Mouse (Mus musculus): ENCODE measurements around the gene Nmnat1.

The Nmnat1 gene

DNA sequence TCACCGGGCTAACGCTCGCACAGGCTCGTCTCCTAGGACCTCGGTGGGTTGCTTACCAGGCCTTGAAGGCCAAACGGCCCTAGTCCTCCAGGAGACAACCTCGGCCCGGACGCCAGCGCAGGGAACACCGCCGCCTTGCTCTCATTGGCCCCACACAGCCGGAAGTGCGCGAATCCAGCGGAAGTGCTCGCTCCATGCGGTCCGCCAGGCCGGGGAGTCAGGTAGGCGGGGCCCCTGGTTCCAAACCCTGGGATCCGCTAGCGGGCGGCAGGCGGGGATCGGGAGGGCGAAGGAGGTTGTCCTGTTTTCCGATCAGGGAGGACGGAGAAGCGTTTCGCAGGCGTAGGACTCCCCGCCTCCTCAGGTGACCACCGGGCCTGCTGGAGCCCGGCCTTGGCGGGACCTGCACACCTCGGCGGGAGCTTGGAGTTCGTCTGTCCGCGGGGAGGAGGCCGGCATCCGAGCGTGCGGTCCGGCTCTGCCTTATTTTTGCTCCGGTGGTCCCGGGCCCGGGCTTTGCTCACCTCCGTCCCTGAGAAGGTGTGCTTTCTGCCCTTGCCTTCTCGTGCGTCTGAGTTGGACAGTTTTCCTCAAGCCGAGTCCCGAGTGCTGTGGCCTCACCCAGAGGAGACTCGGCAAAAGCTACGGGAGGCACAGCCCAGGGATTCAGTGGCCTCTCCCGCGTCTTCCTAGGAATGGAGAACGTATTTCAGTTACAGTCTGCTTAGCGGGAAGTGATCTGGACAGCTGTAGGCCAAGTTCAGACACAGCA lies at the start of gene Nmnat1, which contains the start of gene Lzic:
TSS of gene Nmnat1 (minus strand) at position 150 of the 772 bp plus-strand sequence.
TSS of gene Lzic (plus strand) at position 177 of the 772 bp plus-strand sequence.
- DNase-seq (ENCODE audit: low spot score): peak; percentile 94

DNA sequence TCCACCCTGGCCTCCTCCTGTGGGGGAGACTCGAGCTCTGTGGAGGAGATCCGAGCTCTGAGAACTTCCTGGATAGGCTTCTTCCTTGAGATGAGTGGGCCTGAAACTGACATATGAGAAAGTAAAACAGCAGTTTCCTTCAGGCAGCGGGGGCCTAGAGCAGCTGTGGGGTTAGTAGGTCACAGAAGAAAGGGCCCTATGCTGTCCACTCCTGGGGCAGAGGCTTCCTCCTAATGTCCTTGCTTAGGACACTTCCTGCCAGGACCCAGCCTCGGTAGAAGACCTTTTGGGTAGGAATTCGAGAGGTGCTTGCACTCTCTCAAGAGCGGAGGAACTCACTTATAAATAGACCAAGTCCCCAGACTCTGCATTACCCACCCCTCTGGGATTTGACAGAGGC lies 44.7 kb upstream of the Nmnat1 start:
- DNase-seq (ENCODE audit: low spot score): no peak

GRCm38 (mm10) chr4:149527621-149528354 lies 42.8 kb upstream of the Nmnat1 start:
- no peak for DNase-seq (ENCODE audit: low spot score)

DNA sequence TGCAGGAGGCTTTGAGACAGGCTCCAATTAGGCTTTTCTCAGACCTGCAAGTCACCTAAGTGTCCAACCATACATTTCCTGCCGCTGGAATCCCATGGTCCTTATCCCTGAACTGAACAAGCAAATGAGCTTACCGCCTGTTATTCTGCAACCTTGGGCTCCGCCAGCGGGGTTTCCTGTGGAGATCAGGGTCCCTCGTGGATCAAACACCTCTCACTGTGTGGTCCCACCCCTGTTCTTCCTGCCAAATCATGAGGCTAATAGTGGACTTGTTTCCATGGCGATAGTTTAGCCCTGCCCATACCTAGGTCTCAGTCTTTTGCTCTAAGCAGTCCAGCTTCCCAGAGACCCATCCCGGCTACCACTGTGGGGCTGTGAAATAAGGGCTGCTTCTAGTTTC lies 41.3 kb upstream of the Nmnat1 start:
- DNase-seq (ENCODE audit: low spot score): no peak

- no peak for DNase-seq (ENCODE audit: low spot score)
Observed at GRCm38 (mm10) chr4:149525811-149526210, 40.8 kb upstream of the Nmnat1 start.

GRCm38 (mm10) chr4:149525170-149525569 lies 40.2 kb upstream of the Nmnat1 start:
- DNase-seq (ENCODE audit: low spot score): no peak

DNA sequence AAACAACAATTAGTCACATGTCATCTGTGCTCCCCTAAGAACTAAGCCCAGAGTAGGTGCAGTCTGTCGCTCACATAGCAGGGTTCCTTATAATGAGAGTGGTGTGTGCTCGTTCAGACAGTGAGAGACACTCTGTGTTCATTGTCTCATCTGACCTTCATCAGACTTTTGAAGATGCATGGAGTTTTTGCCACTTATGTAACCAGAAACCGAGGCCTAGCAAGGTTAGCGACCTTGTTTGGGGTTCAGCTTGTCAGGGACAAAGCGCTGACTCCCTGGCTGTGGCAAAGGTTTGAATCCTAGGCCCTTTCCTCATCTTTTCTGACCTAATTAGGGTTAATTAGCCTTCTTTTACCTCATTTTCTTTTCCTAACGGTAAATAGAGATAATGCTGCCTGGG lies 39.0 kb upstream of the Nmnat1 start:
- no peak for DNase-seq (ENCODE audit: low spot score)

GRCm38 (mm10) chr4:149521258-149521657 lies 36.3 kb upstream of the Nmnat1 start:
- no peak for DNase-seq (ENCODE audit: low spot score)

DNA sequence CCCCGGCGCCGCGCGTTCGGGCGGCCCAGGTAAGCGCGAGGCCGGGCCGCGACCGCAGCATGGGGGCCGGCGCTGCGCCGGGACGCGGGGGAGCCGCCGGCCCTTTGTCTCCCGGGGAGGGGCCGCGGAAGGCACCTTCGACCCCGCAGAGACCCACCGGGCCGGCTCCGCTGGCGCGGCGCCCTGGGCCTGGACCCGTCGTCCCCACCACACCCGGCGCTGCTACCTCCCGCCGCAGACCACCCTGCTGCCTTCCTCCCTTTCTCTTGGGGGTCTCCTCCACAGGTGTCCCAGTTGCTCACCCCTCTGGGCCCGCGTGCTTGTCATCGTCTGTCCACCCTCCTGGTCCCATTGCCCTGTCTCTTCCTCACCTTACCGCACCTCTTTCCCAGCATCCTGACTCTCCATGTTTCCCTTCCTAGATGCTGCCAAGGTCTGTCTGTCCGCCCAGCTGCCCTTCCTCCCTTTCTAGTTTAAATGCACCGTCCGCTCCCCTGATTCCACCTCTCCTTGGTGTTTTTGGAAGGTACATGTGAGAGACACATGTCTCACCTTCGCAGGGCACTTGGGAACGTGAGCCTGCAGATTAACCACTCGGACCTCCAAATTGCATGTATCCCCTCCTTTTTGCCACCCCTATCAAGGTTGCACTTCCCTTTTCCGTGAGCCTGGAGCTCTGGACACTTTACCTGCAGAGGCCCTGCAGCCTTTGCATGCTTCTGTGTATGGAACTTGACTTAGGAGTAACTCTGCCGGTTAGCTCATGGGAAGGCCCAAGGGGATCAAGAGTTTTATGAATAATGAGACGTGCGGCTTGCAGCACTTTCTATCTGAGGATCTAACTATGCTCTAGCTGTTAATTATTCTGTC lies 33.6 kb upstream of the Nmnat1 start:
- DNase-seq (ENCODE audit: low spot score): no peak

DNA sequence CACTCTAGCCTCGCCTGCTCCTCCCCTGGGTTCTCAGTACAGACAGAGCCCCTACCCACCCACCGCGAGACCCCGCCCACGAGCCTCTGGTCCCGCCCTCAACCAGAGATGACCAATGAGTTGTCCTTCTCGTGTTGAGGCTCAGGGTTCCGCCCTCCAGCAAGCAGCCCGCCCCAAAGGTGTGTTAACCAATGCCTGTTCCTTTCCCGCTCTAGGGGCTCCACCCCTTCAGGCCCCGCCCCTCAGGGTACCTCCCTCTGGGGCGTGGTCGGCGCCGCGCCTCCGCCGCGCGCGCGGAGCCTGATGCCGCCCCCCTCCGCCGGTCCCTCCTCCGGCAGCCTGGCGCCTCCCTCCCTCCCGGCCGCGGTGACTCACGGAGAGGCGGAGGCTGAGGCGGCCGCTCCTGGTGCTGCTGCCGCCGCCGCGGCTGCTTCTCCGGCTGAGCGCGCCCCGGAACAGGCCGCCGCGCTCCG lies 32.9 kb upstream of the Nmnat1 start, which contains the start of gene Ctnnbip1:
TSS of gene Ctnnbip1 (plus strand) at position 369 of the 473 bp plus-strand sequence.
- DNase-seq (ENCODE audit: low spot score): peak; percentile 97

DNA sequence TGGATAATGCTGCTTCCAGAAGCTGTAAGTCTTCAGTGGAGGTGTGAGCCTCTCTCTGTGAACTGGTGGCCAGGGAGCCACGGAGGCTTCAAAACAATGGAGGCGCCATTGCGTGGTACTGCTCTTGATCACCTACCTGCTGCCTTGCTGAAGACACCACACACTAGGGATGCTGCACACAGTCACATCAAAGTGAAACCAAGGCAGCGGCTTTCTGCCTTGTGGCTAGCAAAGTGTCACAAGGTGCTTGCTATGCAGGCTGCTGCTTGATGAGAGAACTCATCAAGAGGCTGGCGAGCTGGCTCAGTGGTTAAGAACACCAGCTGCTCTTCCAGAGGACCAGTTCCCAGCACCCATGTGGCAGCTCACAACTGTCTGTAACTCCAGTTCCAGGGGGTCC lies 30.7 kb upstream of the Nmnat1 start:
- DNase-seq (ENCODE audit: low spot score): no peak

DNA sequence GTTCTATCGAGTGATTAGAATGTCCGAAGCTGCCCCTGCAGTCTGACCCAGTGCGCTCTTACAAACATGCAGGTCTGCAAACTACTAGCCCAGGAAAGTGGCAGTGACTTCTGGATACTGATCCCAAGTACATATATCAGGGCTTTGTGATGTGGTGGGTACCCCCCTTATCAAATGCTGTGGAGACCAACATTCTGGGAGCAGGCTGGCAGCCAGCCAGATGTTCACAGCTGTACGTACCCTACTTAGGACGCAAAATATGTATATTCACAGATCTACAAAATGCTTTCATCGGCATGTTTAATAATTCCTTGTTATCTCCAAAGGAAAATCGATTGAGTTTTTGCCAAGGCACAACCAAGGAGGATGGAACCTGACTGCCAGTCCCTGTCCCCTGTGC lies 27.1 kb upstream of the Nmnat1 start:
- DNase-seq (ENCODE audit: low spot score): no peak

DNA sequence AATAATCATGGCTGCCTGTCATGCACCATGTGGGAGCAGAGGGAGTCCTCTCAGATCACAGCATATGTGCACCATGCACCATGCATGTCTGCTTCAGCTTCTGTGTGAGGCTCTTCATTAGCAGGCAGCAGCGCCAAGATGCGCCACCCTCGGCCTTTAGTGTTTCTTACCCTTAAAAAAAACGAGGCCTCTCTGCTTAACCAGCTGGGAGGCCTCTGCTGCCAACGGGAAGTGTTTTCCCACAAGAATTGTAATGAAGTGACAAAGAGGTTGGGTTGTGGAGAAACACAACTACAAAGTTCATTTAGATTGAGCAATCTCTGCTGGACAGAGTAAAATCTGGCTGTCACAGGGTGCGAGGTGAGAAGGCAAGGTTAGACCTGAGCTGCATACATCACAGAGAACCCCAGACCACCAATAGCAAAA lies 26.2 kb upstream of the Nmnat1 start:
- DNase-seq (ENCODE audit: low spot score): no peak

DNA sequence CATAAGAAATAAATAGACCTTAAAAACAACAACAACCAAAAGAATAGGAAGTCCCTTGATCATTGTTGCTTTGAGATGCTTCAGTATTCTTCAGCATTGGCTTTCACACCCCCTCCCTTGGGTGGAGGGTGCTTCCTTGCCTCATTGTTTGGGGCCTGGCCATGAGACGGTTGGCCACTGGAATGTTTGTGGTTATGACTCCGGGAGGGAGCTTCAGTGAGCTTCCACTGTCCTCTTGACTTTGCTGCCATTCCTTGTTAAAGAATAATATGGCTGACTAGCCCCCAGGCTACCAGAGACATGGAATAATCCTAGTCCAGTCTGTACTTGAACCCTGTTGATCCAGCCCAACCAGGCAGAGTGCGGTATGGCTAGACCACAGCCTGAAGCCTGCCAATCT lies 21.9 kb upstream of the Nmnat1 start:
- no peak for DNase-seq (ENCODE audit: low spot score)

- no peak for DNase-seq (ENCODE audit: low spot score)
Observed at GRCm38 (mm10) chr4:149505261-149505967, 20.4 kb upstream of the Nmnat1 start.

GRCm38 (mm10) chr4:149504858-149505257 lies 19.9 kb upstream of the Nmnat1 start:
- no peak for DNase-seq (ENCODE audit: low spot score)

DNA sequence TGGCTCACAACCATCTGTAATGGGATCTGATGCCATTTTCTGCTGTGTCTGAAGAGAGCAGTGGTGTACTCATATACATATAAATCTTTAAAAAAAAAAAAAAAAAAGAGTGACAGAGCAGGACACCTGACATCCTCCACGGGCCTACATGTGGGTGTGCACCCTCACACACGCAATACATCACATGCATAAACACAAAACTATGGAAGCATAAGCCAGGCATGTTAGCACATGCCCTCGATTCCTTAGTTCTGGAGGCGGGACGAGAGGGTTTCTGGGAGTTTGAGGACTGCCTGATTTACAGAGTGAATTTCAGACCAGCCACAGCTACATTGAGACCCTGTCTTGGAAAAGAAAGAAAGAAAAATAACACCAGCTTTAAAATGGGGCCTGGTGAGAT lies 19.4 kb upstream of the Nmnat1 start:
- DNase-seq (ENCODE audit: low spot score): no peak

DNA sequence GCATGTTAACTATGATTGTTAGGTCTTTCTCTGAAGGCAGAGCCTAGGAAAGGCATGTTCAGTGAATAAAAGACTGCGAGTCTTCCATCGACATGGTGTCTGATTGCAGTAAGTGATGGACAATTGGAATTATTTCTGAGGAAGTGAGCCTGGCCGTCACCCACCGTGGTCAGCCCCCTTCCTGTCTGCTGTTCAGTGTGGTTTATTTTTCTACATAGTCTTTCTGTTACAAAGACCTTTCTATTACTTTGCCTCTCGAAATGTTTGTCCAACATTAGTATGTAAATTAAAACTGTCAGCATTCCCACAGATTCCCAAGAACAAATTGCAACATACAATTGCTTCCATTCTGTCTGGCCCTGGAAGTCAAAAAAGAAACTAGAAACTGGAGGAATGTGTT lies 14.8 kb upstream of the Nmnat1 start:
- no peak for DNase-seq (ENCODE audit: low spot score)

- no peak for DNase-seq (ENCODE audit: low spot score)
Observed at GRCm38 (mm10) chr4:149498901-149499300, 13.9 kb upstream of the Nmnat1 start.

DNA sequence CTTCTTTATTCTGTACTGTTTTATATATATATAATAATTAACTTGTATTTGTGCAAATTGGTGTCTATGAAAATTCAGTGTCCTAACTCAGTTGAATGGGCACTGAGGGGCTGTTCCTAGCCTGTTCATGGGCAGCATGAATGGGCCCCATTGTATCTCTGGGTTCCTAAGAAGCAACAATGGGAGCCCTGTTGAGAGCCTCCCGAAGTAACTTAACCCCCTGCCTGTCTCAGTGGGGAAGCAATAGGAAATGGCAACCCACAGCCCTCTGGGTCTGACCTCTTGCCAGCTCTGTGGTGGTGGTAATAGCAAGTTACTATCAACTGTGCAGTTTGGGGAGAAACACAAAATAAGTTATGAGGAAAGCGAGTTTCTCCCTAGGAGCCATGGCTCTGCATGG lies 11.6 kb upstream of the Nmnat1 start:
- no peak for DNase-seq (ENCODE audit: low spot score)

DNA sequence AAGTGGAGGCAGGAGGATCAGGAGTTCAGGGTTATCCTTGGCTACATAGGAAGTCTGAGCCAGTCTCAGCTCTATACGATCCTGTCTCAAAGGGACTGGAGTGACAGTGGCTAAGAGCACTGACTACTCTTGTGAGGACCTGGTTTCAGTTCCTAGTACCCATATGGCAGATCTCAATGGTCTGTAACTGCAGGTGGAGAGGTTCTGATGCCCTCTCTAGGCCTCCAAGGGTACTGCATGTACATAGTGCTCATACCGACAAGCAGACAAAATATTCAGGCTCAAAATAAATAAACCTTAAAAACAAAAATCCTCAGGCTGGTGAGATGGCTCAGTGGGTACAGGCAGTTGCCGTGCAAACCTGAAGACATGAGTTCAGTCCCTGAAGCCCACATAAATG lies 6.1 kb upstream of the Nmnat1 start:
- no peak for DNase-seq (ENCODE audit: low spot score)

Measured in urinary bladder, postnatal 14 days (tissue).